Mouse (Mus musculus): Measurements from ENCODE around the gene Jmjd6.

DNA sequence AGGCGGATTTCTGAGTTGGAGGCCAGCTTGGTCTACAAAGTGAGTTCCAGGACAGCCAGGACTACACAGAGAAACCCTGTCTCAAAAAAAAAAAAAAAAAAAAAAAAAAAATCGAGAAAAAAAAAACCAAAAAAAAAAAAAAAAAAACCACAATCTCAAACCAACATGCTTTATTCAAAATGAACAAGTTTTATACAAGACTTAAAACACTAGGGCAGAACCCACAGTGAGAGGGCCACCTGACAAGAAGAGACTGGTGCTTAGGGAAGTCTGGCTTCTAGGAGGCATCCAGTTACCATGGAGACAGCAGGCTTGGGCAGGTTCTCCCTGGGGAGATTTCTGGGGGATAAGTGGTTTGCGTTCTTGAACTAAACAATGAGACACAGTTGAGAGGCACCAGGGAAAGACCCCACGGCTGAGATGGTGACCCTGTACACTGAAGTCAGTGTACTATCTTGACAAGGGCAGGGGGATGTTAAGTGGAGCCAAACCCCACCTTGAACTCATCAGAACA is 11.0 kb downstream of the Jmjd6 start:
- no peak for TF ChIP-seq HCFC1 (IDR thresholded peaks at IDR 0.05; ENCODE audit: low read depth, low read length)
- no peak for TF ChIP-seq ZKSCAN1 (IDR thresholded peaks at IDR 0.05; ENCODE audit: borderline replicate concordance, low read depth, low read length)
- no peak for TF ChIP-seq CTCF (conservative IDR thresholded peaks at IDR 0.05 in 1 of 2, IDR thresholded peaks at IDR 0.05 in 1 of 2; ENCODE audit: low read depth in 2 of 2, low read length in 2 of 2)
- TF ChIP-seq MAFK (IDR thresholded peaks at IDR 0.05; ENCODE audit: insufficient replicate concordance, low read length): no peak
- TF ChIP-seq POLR2A (IDR thresholded peaks at IDR 0.05; ENCODE audit: low read depth, low read length): no peak
- no peak for TF ChIP-seq JUN (IDR thresholded peaks at IDR 0.05; ENCODE audit: insufficient read depth, low read depth, low read length)

Measured in CH12.LX (cell line).